Mouse (Mus musculus) lung, postnatal 10 days (tissue): Measurements from ENCODE around the gene Arsb.
"Not testable (repeated sequence)": the region's sequence is repeated elsewhere in the genome, so short reads cannot be mapped to it uniquely, and the experiment has no call there.

ENCODE experiments used
- DNase-seq: peaks from one replicate; pipeline ENCODE4 v3.0.0; 2021

Gene Arsb

GRCm38 (mm10) chr13:93930561-93931340, 159.3 kb downstream of the Arsb start:
- no peak for DNase-seq

- no peak for DNase-seq
Measured at GRCm38 (mm10) chr13:93936455-93936854, 165.0 kb downstream of the Arsb start.

GRCm38 (mm10) chr13:93938118-93938517, 166.7 kb downstream of the Arsb start:
- DNase-seq = no peak

GRCm38 (mm10) chr13:93939363-93940127, 168.1 kb downstream of the Arsb start:
- peak; percentile 79 for DNase-seq

- peak; percentile 79 for DNase-seq
Measured at GRCm38 (mm10) chr13:93940742-93941531, 169.5 kb downstream of the Arsb start.

- peak; percentile 38 for DNase-seq
Measured at GRCm38 (mm10) chr13:93950996-93951395, 179.6 kb downstream of the Arsb start.

- no peak for DNase-seq
Measured at GRCm38 (mm10) chr13:93951555-93951954, 180.1 kb downstream of the Arsb start.

GRCm38 (mm10) chr13:93952466-93952865, 181.0 kb downstream of the Arsb start:
- no peak for DNase-seq

- DNase-seq = no peak
Measured at GRCm38 (mm10) chr13:93957907-93958306, 186.5 kb downstream of the Arsb start.

- DNase-seq = no peak
Measured at GRCm38 (mm10) chr13:93966271-93966670, 194.8 kb downstream of the Arsb start.

GRCm38 (mm10) chr13:93967138-93967537, 195.7 kb downstream of the Arsb start:
- DNase-seq = peak; percentile 55

- DNase-seq = peak; percentile 42
Measured at GRCm38 (mm10) chr13:93970115-93970514, 198.7 kb downstream of the Arsb start.

- no peak for DNase-seq
Measured at GRCm38 (mm10) chr13:93972423-93972822, 201.0 kb downstream of the Arsb start.

GRCm38 (mm10) chr13:93975668-93976067, 204.2 kb downstream of the Arsb start:
- no peak for DNase-seq

GRCm38 (mm10) chr13:93976897-93977530, 205.6 kb downstream of the Arsb start:
- DNase-seq = no peak

- DNase-seq = no peak
Measured at GRCm38 (mm10) chr13:93978703-93979495, 207.5 kb downstream of the Arsb start.

- no peak for DNase-seq
Measured at GRCm38 (mm10) chr13:93979754-93980153, 208.3 kb downstream of the Arsb start.

GRCm38 (mm10) chr13:93984521-93984920, 213.1 kb downstream of the Arsb start:
- DNase-seq = no peak

- DNase-seq = no peak
Measured at GRCm38 (mm10) chr13:93985181-93985580, 213.8 kb downstream of the Arsb start.

- DNase-seq = not testable (repeated sequence)
Measured at GRCm38 (mm10) chr13:93985750-93986149, 214.3 kb downstream of the Arsb start.

- peak; percentile 64 for DNase-seq
Measured at GRCm38 (mm10) chr13:93987611-93988010, 216.2 kb downstream of the Arsb start.

- DNase-seq = no peak
Measured at GRCm38 (mm10) chr13:93989208-93989607, 217.8 kb downstream of the Arsb start.
